Mouse (Mus musculus): ENCODE results near the gene Mettl24.

- no peak for TF ChIP-seq POLR2A (IDR thresholded peaks at IDR 0.05; ENCODE audit: borderline replicate concordance, insufficient read depth, low read length)
- TF ChIP-seq CTCF (IDR thresholded peaks at IDR 0.05; ENCODE audit: borderline replicate concordance, insufficient read depth, low read depth, low read length) = no peak
These were observed 80.1 kb downstream of the Mettl24 start for GRCm38 (mm10) chr10:40763084-40763720.

All from cerebellum, adult 2 months (tissue).